Mouse (Mus musculus): ENCODE results near the gene Ap5z1.
A peak's percentile ranks its signal among the peaks of the same experiment; 100 is the strongest.

Gene Ap5z1

DNA sequence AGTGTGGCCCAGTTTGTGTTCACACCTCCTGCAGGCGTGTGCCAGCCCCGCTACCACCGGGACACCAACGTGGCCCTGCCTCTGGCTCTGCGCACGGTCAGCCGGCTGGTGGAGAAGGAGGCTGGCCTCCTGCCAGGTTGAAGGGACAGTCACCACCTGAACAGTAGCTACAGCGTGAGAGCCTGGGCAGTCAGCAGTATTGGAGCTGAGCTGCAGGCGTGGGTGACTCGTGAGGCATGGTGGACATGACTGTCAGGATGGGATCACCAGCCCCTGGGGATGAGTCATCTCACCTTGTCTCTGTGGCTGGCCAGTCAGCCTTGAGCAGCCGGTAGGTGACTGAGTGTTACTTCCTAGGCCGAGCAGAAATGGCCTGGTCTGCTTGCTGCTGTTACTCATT lies 13.6 kb downstream of the Ap5z1 start:
- no peak for DNase-seq

DNA sequence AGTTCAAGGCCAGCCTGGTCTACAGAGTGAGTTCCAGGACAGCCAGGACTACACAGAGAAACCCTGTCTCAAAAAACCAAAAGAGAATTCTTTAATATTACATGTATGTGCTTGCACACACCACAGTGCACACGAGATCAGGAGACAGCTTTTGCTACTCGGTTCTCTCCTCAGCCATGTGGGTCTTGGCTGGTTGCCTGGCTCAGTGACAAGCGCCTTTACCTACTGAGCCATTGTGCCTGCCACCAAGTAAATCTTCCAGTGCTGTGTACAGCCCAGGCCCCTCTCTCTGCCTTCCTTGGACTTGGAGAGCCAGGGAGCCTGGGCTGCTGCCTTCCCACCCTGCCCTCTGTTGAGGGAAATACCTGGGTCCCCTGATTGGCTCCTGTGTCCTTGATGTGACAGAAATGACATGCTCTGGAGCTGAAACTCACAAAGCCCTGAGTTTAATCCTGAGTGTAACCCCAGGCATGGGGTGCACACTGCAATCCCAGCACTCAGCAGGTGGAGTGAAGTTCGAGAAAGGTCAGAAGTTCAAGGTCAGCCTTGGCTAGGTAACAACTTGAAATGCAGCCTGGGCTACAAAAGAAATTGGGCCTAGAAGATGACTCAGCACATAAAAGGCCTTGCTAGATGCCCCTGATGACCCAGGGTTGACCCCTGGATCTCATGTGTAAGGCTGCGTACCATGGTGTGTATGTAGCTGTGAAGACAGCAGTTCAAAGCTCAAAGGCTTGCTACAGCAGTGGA lies 14.3 kb downstream of the Ap5z1 start:
- no peak for DNase-seq

DNA sequence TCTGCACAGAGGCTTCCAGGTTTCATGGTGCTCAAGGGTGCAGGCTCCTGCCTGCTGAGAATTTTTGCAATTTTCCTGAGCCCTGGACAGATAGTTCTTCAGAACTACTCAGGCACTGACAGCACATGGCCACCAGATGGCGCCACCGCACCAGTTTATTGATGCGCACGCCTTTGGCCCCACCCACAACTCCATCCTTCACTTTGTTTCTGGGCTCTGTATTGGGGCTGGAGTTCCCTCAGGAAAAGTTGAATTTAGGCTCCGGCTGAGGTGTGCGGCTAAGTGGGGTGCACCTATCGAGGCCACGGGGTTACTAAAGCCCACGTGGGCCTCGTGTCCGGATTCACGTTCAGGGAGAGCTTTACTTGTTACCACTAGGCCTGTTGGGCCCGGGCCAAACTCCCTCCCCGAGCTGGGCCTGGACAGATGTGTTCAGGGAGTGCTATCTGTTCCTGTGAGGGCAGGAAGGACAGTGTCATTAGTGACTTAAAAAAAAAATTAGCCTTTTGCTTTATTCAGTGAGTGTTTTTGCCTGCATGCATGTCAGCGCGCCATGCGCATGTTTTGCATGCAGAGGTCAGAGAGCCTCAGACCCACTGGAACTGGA lies 15.2 kb downstream of the Ap5z1 start:
- peak; percentile 90 for DNase-seq

DNA sequence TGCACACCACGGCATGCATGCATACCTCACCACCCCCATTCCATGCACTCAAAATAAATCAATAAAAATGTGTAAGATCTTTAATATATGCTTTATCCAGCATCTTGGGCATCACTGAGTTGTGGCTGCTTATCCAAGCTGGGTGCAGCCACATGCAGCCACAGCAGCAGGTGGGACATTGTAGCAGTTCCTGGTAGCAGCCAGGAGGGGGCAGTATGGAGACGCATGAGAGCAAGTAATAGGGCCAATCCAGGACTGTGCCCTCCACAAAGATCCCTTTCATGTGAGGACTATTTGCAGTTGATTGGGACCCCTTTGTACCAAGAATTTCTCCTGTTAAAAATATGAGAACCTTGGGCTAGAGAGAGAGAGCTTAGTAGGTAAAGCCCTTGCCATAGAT lies 18.8 kb downstream of the Ap5z1 start:
- DNase-seq: peak; percentile 50

DNA sequence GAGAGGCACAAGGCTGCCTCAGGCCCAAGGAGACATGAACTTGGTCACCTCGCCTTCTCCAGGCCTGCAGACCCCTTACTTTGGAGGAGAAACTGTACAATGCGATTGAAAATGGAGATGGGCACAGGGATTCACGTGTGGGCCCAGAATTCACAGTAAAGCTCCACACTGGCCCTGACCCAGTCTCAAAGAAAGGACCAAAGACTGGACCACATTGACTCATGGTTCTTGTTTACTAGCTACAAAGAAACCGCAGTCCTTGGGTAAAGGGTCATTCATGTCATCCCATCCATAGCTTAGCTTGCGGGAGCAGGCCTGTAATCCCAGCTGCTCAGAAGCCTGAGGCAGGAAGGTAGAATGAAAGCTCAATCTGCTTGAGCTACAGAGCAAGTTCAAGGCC lies 19.8 kb downstream of the Ap5z1 start:
- DNase-seq: no peak

DNA sequence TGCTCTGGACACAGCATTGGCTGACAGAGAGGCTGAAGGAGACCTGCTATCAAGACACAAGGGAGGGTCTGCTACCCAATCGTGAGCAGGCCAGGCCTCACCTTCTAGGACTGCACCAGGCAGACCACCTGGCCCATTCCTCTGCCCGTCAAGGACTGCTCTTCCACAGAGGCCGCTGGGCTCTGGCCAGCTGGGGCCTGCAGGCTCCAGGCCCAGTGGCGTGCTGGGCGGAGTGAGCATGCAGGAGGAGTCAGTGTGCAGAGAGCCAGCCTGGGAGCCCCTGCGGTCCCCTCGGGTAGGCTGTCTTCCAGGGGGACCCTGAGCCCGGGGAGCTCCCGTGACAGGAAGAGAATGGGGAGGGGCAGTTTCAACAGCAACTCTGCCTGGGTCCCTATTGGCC lies 22.9 kb downstream of the Ap5z1 start:
- DNase-seq: no peak

DNA sequence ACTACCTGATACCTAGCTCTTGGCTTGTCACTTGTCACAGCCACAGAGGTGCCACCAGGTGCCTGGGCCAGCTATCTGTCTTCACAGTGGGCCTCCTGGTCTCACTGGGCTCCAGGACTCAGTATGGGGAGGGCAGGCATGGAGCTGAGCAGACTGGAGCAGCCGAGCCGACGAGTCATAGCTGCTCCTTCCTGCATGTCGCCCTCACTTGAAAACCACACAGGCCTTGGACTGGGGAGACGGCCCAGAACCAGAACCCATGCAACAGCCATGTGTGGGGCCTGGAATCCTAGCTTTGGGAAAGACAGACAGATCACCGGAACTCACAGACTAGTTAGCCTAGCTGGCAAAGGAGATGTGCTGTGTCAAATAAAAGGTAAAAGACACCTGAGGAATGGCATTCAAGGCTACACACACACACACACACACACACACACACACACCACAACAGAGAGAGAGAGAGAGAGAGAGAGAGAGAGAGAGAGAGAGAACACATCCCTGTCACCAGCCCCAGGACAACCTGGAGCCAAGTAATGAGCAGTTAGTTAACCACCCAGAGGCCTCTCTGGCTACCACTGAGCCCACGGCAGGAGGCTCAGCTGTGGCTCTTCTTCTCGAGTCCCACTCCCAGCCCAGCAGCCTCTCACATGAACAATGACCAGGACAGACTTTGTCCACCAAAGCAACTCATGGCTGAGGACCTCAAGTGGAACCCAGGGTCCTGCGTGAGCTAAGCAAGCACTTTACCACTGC lies 26.4 kb downstream of the Ap5z1 start:
- no peak for DNase-seq

DNA sequence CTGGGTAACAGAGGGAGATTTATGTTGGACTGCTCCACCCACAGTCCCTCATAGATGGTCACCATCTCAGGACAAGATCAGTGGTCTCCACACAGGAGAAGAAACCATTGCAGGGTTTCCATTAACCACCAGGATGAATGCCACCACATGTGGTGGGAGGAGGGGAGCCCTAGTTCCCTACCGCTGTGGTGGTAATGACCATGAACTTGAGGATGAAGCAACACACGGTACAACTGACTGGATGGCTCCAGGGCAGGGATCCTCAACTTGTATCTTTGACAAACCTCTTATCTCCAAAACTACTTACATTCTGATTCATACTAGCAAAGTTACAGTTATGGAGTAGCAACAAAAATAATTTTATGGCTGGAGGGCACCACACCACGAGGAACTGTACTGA lies 29.6 kb downstream of the Ap5z1 start:
- no peak for DNase-seq

DNA sequence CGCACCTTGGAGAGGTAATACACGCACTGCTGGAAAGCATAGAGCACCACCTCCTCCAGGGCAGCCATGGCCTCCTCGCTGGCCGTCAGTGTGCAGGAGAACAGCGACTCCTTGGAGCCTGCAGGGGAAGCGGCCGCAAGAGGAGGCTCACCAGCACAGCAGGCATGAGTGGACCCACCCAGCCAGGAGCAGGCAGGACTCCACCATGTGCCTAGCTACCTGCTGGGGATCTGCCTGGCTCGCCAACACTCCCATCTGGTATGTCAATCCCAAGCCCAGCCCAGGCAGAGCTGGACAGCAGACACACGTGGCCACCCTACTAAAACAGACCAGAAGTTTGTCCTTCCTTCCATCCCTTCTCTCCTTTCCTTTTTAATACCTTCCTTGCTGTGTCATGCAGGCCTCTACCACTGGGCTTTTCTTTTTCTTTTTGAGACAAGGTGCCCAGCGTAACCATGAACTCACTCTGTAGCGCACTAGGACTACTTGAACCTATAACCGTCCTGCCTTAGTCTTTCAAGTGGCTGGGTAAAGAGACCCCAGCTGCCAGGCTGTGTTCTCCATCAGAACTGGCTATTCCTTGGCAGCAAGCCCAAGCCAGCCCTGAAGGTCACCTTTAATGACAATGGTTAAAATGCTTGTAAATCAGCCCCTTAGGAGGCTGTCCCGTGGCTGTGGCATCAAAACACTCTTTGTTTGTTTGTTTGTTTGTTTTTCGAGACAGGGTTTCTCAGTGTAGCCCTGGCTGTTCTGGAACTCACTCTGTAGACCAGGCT lies 31.8 kb downstream of the Ap5z1 start:
- no peak for DNase-seq

DNA sequence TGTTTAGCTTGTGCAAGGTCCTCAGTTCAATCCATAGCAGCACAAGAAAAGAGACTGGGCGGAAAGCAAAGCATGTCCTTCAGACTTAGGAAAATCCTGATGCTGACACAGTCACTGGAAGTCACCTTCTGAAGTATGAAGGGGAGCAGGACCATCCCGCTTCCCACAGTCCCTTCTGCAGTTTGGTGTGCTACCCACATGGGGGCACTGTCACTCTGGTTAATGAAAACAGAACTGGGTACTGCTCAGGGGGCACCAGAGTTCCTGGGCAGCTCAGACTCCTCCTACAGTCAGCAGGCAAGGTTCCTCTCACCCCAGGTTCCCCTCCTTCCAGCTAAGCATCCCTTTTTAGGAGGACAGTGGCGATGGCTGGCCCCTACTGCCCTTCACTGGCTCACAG lies 35.2 kb downstream of the Ap5z1 start:
- DNase-seq: peak; percentile 60

DNA sequence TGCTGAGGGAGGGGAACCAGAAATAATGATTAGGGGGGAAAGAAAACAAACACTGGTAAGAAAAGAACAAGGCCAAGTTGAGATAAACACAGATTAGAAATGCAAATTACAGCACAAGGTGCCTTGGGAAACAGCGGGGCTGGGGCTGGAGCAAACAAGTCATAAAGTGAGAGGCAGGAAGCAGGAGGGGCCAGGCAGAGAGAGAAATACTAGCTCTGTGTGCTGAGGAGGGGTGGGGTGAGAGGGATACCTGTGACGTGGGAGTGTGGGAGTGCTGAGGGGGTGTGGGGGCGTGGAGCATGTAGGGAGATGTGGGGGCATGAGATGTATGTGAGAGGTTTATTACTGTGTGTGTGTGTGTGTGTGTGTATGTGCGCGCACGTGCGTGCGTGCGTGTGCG lies 37.2 kb downstream of the Ap5z1 start:
- DNase-seq: peak; percentile 41

DNA sequence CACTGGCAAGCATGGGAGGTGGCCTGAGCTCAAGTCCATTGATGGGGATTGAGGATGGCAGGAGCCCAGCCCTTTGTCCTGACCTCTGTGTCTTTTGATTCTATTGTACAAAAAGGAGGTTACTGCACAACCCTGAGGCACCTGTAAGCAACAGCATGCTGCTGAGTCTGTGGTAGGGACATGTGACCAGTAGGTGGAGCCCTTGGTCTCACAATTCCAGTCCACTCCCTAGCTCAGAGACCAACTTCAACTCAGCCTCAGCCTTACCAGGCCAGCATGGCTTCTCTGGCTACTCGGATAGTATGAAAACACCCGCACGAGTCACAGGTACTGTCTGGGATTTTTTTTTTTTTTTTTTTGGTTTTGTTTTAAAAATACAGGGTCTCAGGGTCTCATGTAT lies 38.7 kb downstream of the Ap5z1 start:
- DNase-seq: peak; percentile 74

DNA sequence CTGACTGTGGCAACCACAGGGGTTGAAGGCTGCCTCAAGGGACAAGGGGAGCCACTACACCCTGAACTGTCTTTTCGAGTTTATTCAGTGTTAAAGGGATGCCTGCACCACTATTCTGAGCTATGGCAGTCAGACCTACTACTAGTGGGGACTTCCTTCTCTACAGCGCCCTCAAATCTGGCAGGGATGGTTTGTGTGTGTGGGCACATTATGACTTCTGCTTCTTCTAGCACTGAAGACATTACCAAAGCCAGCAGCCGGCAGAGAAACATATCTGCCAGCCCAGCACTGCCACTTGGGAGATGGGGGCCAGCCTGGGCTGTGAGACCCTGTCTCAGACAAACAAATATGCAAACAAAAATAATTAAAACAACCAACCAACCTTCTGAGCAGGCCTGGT lies 40.4 kb downstream of the Ap5z1 start:
- DNase-seq: no peak

DNA sequence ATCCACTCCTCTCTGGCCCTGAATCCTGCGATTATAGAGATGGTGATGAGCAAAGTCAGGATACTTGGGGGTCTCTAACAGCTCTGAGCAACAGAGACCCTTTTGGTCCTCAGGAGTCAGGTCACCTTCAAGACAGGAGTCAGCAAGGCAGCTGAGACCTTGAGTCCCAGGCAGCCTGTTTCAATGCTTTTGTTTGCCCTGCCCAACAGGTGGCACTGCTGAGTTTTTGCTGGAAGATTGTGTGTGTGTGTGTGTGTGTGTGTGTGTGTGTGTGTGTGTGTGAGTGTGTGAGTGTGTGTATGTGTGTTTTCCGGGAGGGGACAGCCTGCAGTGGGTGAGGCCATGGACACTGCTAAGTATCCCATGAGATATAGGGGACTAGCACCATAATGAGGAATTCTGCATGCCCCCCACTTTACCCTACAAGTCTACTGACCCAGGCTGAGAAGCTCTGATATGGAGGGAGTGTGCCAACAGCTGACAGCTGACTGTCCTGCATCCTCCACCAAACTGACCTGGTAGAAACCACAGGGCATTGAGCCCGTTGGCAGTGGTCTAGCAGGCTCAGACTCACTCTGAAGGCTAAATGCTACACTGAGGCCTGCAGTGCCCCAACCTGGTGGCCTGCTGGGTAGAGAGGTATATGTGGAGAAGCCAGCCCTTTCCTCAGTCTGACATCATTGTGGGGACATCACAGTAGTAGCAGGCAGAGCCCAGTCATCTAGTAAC lies 42.1 kb downstream of the Ap5z1 start:
- DNase-seq: peak; percentile 43

DNA sequence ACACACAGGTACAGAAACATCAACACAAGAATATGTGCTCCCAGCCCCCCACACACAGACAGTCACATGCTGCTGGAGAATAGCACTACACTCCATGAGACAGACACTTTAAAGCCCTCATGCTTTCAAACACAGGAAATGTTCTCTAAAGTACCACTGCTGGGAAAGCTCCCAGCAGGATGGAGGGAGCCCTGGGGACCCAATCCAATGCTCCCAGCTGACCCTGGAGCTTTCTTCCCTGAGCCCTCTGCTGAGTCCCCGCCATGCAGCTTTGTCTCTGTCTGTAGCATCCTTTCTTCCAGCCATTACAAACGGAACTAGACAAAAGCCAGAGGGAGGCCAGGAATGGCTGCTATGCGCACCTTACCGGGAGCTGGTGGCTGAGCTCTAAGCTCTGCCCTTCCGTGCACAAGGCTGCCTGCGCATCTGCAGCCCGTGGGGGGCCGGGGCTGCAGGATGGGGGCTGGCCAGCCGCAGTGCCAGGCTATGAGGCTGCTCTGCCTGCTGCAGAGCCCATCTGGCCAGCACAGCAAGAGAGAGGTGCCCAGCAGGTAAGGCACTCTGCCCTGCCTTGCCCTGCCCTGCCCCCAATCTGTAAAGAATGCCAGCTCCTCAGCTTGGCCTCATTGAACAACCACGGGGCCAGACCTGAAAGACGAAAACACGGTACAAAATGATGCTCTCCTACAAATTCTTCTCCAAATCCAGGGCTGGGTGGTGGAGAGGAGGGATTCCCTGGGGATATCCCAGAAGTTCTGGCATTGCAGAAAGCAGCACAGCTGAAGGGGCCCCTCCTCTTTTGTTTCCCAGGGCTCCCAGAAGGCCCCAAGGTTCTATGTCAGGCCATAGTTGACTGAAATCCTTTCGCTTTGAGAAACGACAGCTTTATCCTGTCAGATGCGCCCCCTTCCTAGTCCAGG lies 45.7 kb downstream of the Ap5z1 start:
- DNase-seq: no peak

DNA sequence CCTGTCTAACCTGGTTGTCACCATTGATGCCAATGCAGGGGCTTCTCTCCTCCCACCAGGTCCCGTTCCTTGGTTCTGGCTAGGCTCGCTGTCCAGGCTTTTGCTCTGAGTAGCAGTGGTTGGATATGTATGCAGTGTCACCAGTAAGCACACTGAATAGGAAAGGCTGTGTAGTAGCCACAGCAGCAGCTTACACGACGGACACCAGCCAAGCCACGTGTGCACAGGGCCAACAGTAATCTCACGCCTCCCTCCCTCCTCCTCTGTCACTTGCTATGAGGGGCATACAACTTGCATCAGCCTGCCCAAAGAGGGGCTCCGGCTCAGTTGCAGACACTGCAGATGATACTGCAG lies 46.3 kb downstream of the Ap5z1 start:
- no peak for DNase-seq

DNA sequence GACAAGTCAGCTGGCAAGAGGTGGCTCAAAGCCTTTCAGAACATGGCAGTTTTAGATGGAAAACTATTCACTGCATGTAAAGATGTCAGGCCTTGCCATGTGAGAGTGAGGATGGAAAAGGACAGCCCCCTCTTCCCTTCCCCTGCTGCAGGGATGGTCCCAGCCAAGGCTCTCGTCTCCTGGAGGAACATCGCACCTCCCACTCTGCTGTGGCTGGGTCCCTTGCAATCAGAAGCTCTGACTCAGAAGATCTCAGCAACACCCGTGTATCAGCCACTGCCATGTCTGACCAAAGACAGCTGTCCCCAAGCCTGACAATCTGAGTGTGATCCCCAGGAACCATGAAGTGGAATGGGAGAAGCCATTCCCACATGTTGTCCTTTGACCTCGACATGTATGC lies 48.4 kb downstream of the Ap5z1 start:
- no peak for DNase-seq

DNA sequence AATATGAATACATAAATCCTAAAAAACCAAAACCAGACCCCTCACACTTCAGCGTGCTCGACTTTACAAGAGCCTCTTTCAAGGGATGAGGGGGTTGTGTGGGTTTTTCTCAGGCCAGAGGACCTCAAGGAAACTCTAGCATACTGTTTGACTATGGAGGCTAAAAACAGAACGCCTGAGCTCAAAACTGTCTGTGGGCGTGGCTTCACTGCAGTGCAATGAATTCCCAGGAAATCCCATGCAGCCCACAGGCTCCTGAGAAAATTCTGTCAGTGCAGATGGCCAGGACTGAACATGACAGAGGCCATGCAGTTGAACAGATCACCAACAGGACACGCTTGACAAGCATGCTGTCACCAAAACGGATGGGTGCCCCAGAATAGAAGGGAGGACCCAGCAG lies 55.2 kb downstream of the Ap5z1 start:
- no peak for DNase-seq

DNA sequence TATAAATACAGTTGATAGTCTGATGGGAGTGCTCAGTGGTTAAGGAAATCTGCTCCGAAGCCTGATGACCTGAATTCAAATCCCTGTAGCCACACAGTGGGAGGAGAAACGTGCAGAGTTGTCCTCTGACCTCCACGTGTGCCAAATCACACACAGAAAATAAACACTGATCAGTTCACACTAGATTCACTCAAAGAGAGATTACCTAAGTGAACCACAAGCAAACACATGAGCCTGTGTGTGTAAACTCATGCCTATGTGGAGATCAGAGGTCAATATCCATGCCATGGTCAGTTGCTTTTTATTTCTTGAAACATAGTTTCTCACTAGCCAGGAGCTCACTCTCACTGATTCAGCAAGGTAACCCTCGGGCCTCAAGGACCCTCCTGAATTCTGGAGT lies 56.6 kb downstream of the Ap5z1 start:
- DNase-seq: no peak

DNA sequence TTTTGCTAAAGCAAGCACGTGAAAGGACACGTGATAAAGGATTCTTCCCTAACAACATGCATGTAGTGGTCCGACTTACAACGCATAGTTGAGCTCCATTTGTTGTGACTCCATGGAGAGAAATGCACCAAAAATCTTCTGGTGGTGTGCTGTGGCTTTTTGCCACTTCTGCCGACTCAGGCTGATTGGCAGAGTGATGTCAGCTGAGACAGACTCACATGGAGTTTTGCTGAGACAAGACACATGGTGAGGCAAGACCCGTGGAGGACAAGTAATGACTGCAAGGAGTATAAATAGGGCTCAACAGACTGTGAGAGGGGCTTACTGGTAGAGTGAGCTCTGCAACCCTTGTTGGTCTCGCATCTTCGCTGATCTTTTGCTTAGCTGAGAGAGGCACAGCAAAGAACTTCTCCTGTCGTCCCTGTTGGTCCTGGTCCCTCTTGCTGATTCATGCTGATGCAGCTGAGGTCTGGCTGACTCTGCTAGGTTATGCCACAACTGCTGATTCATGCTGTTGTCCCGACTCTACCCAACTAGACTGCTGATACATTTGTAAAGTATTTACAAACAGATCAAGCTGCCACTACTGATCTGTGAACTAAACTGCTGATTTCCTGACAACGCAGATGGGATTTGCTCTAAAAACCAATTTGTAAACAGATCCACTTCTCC lies 57.6 kb downstream of the Ap5z1 start:
- no peak for DNase-seq
